Mouse (Mus musculus) midbrain, embryonic 14.5 days (tissue): ENCODE data around the gene Olfr839-ps1. TPM values are rescaled to one million over a fixed set of nuclear protein-coding genes. Genes with fewer than 3 reads are reported as not detected.

Experiments
- ATAC-seq: fragments of 200-750 bp; cut with Nextera tagmentation; 2 replicates; pipeline ENCODE4 v1.8.0; 2017; ENCODE audit warnings: moderate number of reproducible peaks, moderate library complexity; ENCODE audit not compliant: low FRiP score, low TSS enrichment
- DNase-seq: peaks from one replicate; pipeline ENCODE4 v3.0.0-alpha.2; 2015
- H3K27ac ChIP-seq: fragments of 300-500 bp; sonication (generic); replicated peaks from 2 replicates; pipeline ENCODE4 v1.5.1; 2014; ENCODE audit warnings: mild to moderate bottlenecking, low read depth, low read length, moderate library complexity
- H3K27me3 ChIP-seq: fragments of 300-500 bp; sonication (generic); 2 replicates; pipeline ENCODE4 v1.6.1; 2014; ENCODE audit warnings: low read length, control low read depth, mixed read lengths; ENCODE audit not compliant: control insufficient read depth, insufficient read depth
- H3K36me3 ChIP-seq: fragments of 300-500 bp; sonication (generic); 2 replicates; pipeline ENCODE4 v1.6.1; 2014; ENCODE audit warnings: low read length, control low read depth; ENCODE audit not compliant: control insufficient read depth, insufficient read depth
- H3K4me1 ChIP-seq: fragments of 300-500 bp; sonication (generic); 2 replicates; pipeline ENCODE4 v1.6.1; 2014; ENCODE audit warnings: mild to moderate bottlenecking, antibody characterized with exemption, low read length, control low read depth; ENCODE audit not compliant: control insufficient read depth, insufficient read depth
- H3K4me2 ChIP-seq: fragments of 300-500 bp; sonication (generic); 2 replicates; pipeline ENCODE4 v1.6.1; 2014; ENCODE audit warnings: mild to moderate bottlenecking, low read length, moderate library complexity
- H3K4me3 ChIP-seq: fragments of 300-500 bp; sonication (generic); replicated peaks from 2 replicates; pipeline ENCODE4 v1.5.1; 2014; ENCODE audit warnings: low read depth, low read length
- H3K9ac ChIP-seq: fragments of 300-500 bp; sonication (generic); replicated peaks from 2 replicates; pipeline ENCODE4 v1.6.1; 2014; ENCODE audit warnings: mild to moderate bottlenecking, low read length, moderate library complexity
- H3K9me3 ChIP-seq: fragments of 300-500 bp; sonication (generic); 2 replicates; pipeline ENCODE4 v1.6.1; 2016; ENCODE audit warnings: low read length, control low read depth, mixed read lengths; ENCODE audit not compliant: control insufficient read depth
- WGBS: fragments of 180-500 bp; shearing (Covaris S2); extraction: QIAGEN DNeasy Blood & Tissue Kit; methylation state at CpG from one replicate; pipeline ENCODE4 v1.1.7; 2014; 5-methylcytosine and 5-hydroxymethylcytosine counted together
- polyA plus RNA-seq: library from polyadenylated mRNA; unstranded; fragments of >200 nt; fragmentation: Nextera tagmentation; extraction: Ambion mirVana; gene quantifications from 2 replicates; pipeline ENCODE4 v1.2.1, GENCODE M21; 2014

The Olfr839-ps1 gene
- not detected in 2 replicates for polyA plus RNA-seq

DNA sequence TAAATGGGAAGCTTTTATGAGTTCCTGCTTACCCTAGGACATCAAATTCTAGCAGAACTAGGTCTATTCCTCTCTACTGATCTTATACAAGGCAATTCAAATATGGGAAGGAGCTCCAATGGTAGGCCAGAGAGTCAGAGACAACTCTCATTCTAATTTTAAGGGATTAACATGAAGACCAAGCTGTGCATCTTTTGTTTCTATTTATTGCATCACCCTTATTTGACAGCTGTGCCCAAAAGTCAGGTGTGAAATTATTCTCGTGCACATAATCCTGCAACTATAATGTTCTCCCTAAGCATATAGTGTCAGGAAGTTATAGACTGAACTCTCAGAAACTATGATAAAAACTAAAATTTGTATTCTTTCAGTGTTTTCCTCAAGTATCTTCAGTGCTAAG, at the start of gene Olfr839-ps1:
Olfr839-ps1 (minus strand) TSS at position 101 of the 400 bp plus-strand sequence.
- 71% methylated on average over 1 of the region's 1 CpGs for WGBS

DNA sequence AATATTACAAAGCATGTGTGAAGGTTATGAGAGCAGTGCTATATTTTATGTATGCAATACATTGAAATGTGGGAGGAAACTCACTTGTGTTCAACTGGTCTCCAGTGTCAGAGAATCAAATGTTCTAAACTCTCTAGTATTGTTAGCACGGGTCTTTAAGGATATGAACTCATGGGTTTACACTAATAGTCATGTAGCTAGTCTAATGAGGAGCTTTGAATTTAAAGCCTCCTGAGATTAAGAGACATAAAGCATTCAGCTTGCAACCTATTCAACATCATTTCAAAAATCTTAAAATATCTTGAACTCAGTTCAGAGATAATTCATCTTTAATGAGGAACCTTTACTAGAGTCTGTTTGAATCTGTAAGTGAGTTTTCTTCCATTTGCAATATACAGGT, 41.1 kb downstream of the Olfr839-ps1 start, which contains the start of gene Olfr837:
Olfr837 (plus strand) TSS at position 301 of the 400 bp plus-strand sequence.
- Histone ChIP-seq H3K9me3 (peaks cover 3% of the 10 kb centered on the region), H3K36me3 (no peaks in the 10 kb centered on the region), H3K9ac (no peak within 1 kb of the TSS), H3K27ac (no peak within 1 kb of the TSS), H3K4me3 (no peak within 1 kb of the TSS), H3K4me2 (no peak within 1 kb of the TSS), H3K27me3 (no peaks in the 10 kb centered on the region), H3K4me1 (no peaks in the 10 kb centered on the region)
- no peak for DNase-seq
- no peak for ATAC-seq
- 78% methylated on average over 1 of the region's 1 CpGs for WGBS

More for the DNA sequence above, at the start of gene Olfr839-ps1:
- no peaks in the 10 kb centered on the region for H3K27me3 ChIP-seq
- H3K4me3 ChIP-seq: no peak within 1 kb of the TSS
- no peak for ATAC-seq
- H3K27ac ChIP-seq: no peak within 1 kb of the TSS
- H3K9me3 ChIP-seq: peaks cover 27% of the 10 kb centered on the region
- DNase-seq: no peak
- no peak within 1 kb of the TSS for H3K9ac ChIP-seq
- H3K4me1 ChIP-seq: no peaks in the 10 kb centered on the region
- no peaks in the 10 kb centered on the region for H3K36me3 ChIP-seq
- H3K4me2 ChIP-seq: no peak within 1 kb of the TSS

- Histone ChIP-seq H3K27me3 (no peaks in the 10 kb centered on the region), H3K4me1 (no peaks in the 10 kb centered on the region), H3K4me2 (no peak within 1 kb of the TSS), H3K4me3 (no peak within 1 kb of the TSS), H3K27ac (no peak within 1 kb of the TSS), H3K9me3 (no peaks in the 10 kb centered on the region), H3K9ac (no peak within 1 kb of the TSS), H3K36me3 (no peaks in the 10 kb centered on the region)
- no peak for DNase-seq
- no peak for ATAC-seq
These were observed 57.0 kb downstream of the Olfr839-ps1 start, which contains the start of gene Olfr836 for GRCm38 (mm10) chr9:19120082-19120481. TSS of gene Olfr836 (plus strand) at chr9:19120382.

Other genes starting within 250 kb of the Olfr839-ps1 start
- not detected in 2 replicates for gene Olfr832, start 240.2 kb downstream of the Olfr839-ps1 start, polyA plus RNA-seq
- not detected in 2 replicates for gene Olfr834, start 189.3 kb downstream of the Olfr839-ps1 start, polyA plus RNA-seq
- not detected in 2 replicates for gene Olfr835, start 144.6 kb downstream of the Olfr839-ps1 start, polyA plus RNA-seq
- not detected in 2 replicates for gene Olfr836, start 56.9 kb downstream of the Olfr839-ps1 start, polyA plus RNA-seq
- not detected in 2 replicates for gene Olfr837, start 41.0 kb downstream of the Olfr839-ps1 start, polyA plus RNA-seq
- gene Olfr843, start 74.7 kb upstream of the Olfr839-ps1 start, polyA plus RNA-seq: not detected in 2 replicates
- not detected in 2 replicates for gene Olfr844, start 139.0 kb upstream of the Olfr839-ps1 start, polyA plus RNA-seq
- gene Olfr845, start 159.1 kb upstream of the Olfr839-ps1 start, polyA plus RNA-seq: not detected in 2 replicates
- gene Olfr846, start 186.7 kb upstream of the Olfr839-ps1 start, polyA plus RNA-seq: not detected in 2 replicates
- not detected in 2 replicates for gene Olfr847, start 201.4 kb upstream of the Olfr839-ps1 start, polyA plus RNA-seq